Mouse (Mus musculus): ENCODE measurements at regions not wholly inside any gene's neighbourhood (a gene's known extent, or its start where the extent isn't known, plus 50 kb on each side); places are given as distances from the start of the nearest gene placed in this dataset.

DNA sequence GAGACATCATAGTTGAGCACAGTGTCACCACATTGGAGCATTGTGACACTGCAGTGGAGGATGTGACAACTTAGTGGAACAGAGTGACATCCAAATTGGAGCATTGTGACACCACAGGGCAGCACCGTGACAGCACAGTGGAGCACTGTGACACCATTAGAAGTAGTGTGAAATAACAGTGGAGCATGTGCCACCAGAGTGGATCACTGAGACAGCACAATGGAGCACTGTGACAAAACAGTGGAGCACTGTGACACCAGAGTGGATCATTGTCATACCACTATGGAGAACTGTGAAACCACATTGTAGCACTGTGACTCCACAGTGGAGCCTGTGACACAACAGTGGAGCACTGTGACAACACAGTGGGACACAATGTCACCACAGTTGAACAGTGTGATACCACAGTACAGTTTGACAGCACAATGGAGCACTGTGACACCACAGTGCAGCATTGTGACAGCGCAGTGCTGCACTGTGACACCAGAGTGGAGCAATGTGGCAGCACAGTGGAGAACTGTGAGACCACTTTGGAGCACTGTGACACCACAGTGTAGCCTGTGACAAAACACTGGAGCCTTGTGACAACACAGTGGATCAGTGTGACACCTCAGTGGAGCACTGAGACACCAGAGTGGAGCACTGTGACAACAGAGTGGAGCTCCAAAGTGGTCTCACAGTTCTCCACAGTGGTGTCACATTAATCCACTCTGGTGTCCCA lies 113.5 kb upstream of the Vmn1r2 start:
- no peak for ATAC-seq (ENCODE audit: insufficient read depth, low read depth)
- no peak overlapping the region for H3K9ac ChIP-seq (replicated peaks; ENCODE audit: low read depth, low read length)
- TF ChIP-seq EP300 (IDR thresholded peaks at IDR 0.05; ENCODE audit: low read depth), result no peak
- TF ChIP-seq CTCF (IDR thresholded peaks at IDR 0.05; ENCODE audit: low read depth), result no peak
- H3K4me1 ChIP-seq (ENCODE audit: control insufficient read depth, insufficient read depth), result no peaks in the 10 kb centered on the region
- no peaks in the 10 kb centered on the region for H3K27me3 ChIP-seq (ENCODE audit: control insufficient read depth, insufficient read depth, low read length)
- H3K36me3 ChIP-seq (replicated peaks; ENCODE audit: control insufficient read depth, insufficient read depth, low read length), result no peaks in the 10 kb centered on the region
- H3K27ac ChIP-seq (ENCODE audit: low read depth), result no peak overlapping the region
- no peak overlapping the region for H3K4me3 ChIP-seq (ENCODE audit: low read depth, low read length)
- DNase-seq (ENCODE audit: low spot score), result no peak
- H3K4me2 ChIP-seq (ENCODE audit: low read depth, low read length), result no peak overlapping the region
- peaks cover 68% of the 10 kb centered on the region for H3K9me3 ChIP-seq (replicated peaks; ENCODE audit: control insufficient read depth, low read length)
- WGBS, result 74% methylated on average over 2 of the region's 2 CpGs

DNA sequence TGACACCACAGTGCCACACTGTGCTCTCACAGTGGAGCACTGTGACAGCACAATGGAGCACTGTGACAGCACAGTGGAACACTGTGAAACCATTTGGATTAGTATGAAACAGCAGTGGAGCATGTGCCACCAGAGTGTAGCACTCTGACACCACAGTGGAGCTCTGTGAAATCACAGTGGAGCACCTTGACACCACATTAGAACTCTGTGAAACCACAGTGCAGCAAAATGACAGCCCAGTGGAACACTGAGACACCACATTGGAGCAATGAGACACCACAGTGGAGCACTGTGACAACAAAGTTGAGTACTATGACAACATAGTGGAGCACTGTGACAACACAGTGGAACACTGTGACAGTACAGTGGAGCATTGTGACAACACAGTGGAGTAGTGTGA lies 112.2 kb upstream of the Vmn1r2 start:
- H3K36me3 ChIP-seq (replicated peaks; ENCODE audit: control insufficient read depth, insufficient read depth, low read length), result no peaks in the 10 kb centered on the region
- peaks cover 79% of the 10 kb centered on the region for H3K9me3 ChIP-seq (replicated peaks; ENCODE audit: control insufficient read depth, low read length)
- TF ChIP-seq CTCF (IDR thresholded peaks at IDR 0.05; ENCODE audit: low read depth), result no peak
- no peak for TF ChIP-seq EP300 (IDR thresholded peaks at IDR 0.05; ENCODE audit: low read depth)
- no peak overlapping the region for H3K4me3 ChIP-seq (ENCODE audit: low read depth, low read length)
- H3K27me3 ChIP-seq (ENCODE audit: control insufficient read depth, insufficient read depth, low read length), result no peaks in the 10 kb centered on the region
- H3K4me2 ChIP-seq (ENCODE audit: low read depth, low read length), result no peak overlapping the region
- no peak overlapping the region for H3K27ac ChIP-seq (ENCODE audit: low read depth)
- ATAC-seq (ENCODE audit: insufficient read depth, low read depth), result no peak
- no peaks in the 10 kb centered on the region for H3K4me1 ChIP-seq (ENCODE audit: control insufficient read depth, insufficient read depth)
- H3K9ac ChIP-seq (replicated peaks; ENCODE audit: low read depth, low read length), result no peak overlapping the region
- DNase-seq (ENCODE audit: low spot score), result no peak

DNA sequence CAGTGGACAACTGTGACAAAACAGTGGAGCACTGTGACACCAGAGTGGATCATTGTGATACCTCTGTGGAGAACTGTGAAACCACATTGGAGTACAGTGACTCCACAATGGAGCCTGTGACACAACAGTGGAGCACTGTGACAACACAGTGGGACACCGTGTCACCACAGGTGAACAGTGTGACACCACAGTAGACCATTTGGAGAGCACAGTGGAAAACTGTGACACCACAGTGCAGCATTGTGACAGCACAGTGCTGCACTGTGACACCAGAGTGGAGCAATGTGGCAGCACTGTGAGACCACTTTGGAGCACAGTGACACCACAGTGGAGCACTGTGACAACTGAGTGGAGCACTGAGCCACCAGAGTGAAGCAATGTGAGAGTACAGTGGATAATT lies 111.7 kb upstream of the Vmn1r2 start:
- Histone ChIP-seq H3K9ac (replicated peaks; ENCODE audit: low read depth, low read length) (no peak overlapping the region), H3K9me3 (replicated peaks; ENCODE audit: control insufficient read depth, low read length) (peaks cover 74% of the 10 kb centered on the region), H3K4me1 (ENCODE audit: control insufficient read depth, insufficient read depth) (no peaks in the 10 kb centered on the region), H3K36me3 (replicated peaks; ENCODE audit: control insufficient read depth, insufficient read depth, low read length) (no peaks in the 10 kb centered on the region), H3K4me3 (ENCODE audit: low read depth, low read length) (no peak overlapping the region), H3K27me3 (ENCODE audit: control insufficient read depth, insufficient read depth, low read length) (no peaks in the 10 kb centered on the region), H3K27ac (ENCODE audit: low read depth) (no peak overlapping the region), H3K4me2 (ENCODE audit: low read depth, low read length) (no peak overlapping the region)
- WGBS, result 64% methylated on average over 1 of the region's 1 CpGs
- no peak for DNase-seq (ENCODE audit: low spot score)
- TF ChIP-seq EP300 (IDR thresholded peaks at IDR 0.05; ENCODE audit: low read depth), result no peak
- ATAC-seq (ENCODE audit: insufficient read depth, low read depth), result no peak

DNA sequence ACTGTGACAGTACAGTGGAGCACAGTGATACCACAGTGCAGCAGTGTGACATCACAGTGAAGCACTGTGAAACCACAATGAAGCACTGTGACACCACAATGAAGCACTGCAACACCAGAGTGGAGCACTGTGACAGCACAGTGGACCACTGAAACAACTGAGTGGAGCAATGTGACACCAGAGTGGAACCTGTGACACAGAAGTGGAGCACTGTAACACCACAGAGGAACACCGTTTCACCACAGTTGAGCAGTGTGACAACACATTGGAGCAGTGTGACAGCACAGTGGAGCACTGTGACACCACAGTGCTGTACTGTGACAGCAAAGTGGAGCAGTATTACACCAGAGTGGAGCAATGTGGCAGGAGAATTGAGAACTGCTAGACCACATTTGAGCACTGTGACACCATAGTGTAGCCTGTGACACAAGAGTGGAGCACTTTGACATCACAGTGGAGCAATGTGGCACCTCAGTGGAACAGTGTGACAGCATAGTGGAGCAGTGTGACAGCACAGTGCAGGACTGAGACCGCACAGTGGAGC lies 107.5 kb upstream of the Vmn1r2 start:
- Histone ChIP-seq H3K9me3 (replicated peaks; ENCODE audit: control insufficient read depth, low read length) (peaks cover 65% of the 10 kb centered on the region), H3K4me3 (ENCODE audit: low read depth, low read length) (no peak overlapping the region), H3K27ac (ENCODE audit: low read depth) (no peak overlapping the region), H3K36me3 (replicated peaks; ENCODE audit: control insufficient read depth, insufficient read depth, low read length) (no peaks in the 10 kb centered on the region), H3K4me1 (ENCODE audit: control insufficient read depth, insufficient read depth) (no peaks in the 10 kb centered on the region), H3K27me3 (ENCODE audit: control insufficient read depth, insufficient read depth, low read length) (no peaks in the 10 kb centered on the region), H3K4me2 (ENCODE audit: low read depth, low read length) (no peak overlapping the region), H3K9ac (replicated peaks; ENCODE audit: low read depth, low read length) (no peak overlapping the region)
- DNase-seq (ENCODE audit: low spot score) (no peak), ATAC-seq (ENCODE audit: insufficient read depth, low read depth) (no peak)
- TF ChIP-seq EP300 (IDR thresholded peaks at IDR 0.05; ENCODE audit: low read depth) (no peak), CTCF (IDR thresholded peaks at IDR 0.05; ENCODE audit: low read depth) (no peak)
- WGBS, result 41% methylated on average over 2 of the region's 2 CpGs

DNA sequence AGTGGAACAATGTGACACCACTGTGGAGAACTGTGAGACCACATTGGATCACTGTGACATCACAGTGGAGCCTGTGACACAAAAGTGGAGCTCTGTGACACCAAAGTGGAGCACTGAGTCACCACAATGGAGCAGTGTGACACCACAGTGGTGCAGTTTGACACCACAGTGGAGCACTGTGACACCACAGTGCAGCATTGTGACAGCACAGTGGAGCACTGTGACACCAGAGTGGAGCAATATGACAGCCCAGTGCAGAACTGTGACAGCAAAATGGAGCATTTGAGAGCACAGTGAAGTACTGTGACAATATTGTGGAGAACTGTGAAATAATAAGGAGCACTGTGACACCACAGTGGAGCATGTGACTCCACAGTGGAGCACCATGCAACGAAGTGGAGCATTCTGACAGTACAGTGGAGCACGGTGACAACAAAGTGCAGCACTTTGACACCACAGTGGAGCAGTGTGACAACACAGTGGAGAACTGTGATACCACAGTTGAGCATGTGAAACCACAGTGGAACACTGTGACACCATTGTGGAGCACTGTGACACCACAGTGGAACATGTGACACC lies 105.0 kb upstream of the Vmn1r2 start:
- Histone ChIP-seq H3K4me1 (ENCODE audit: control insufficient read depth, insufficient read depth) (no peaks in the 10 kb centered on the region), H3K9ac (replicated peaks; ENCODE audit: low read depth, low read length) (no peak overlapping the region), H3K4me2 (ENCODE audit: low read depth, low read length) (no peak overlapping the region), H3K27me3 (ENCODE audit: control insufficient read depth, insufficient read depth, low read length) (no peaks in the 10 kb centered on the region), H3K4me3 (ENCODE audit: low read depth, low read length) (no peak overlapping the region), H3K9me3 (replicated peaks; ENCODE audit: control insufficient read depth, low read length) (peaks cover 65% of the 10 kb centered on the region), H3K27ac (ENCODE audit: low read depth) (no peak overlapping the region), H3K36me3 (replicated peaks; ENCODE audit: control insufficient read depth, insufficient read depth, low read length) (no peaks in the 10 kb centered on the region)
- ATAC-seq (ENCODE audit: insufficient read depth, low read depth), result no peak
- DNase-seq (ENCODE audit: low spot score), result no peak
- TF ChIP-seq EP300 (IDR thresholded peaks at IDR 0.05; ENCODE audit: low read depth) (no peak), CTCF (IDR thresholded peaks at IDR 0.05; ENCODE audit: low read depth) (no peak)
- WGBS, result 67% methylated on average over 2 of the region's 2 CpGs

DNA sequence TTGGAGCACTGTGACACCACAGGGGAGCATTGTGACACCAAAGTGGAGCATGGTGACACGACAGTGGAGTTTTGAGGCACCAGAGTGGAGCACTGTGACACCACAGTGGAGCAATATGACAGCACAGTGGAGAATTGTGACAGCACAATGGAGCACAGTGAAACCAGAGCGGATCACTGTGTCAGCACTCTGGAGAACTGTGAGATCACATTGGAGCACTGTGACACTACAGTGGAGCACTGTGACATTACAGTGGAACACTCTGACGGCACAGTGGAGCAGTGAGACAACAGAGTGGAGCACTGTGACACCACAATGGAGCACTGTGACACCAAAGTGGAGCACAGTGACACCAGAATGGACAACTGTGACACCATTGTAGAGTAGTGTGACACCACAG lies 103.2 kb upstream of the Vmn1r2 start:
- TF ChIP-seq EP300 (IDR thresholded peaks at IDR 0.05; ENCODE audit: low read depth), result no peak
- TF ChIP-seq CTCF (IDR thresholded peaks at IDR 0.05; ENCODE audit: low read depth), result no peak
- DNase-seq (ENCODE audit: low spot score), result no peak

More for the DNA sequence above, 103.2 kb upstream of the Vmn1r2 start:
- Histone ChIP-seq H3K4me2 (ENCODE audit: low read depth, low read length) (no peak overlapping the region), H3K27ac (ENCODE audit: low read depth) (no peak overlapping the region), H3K9me3 (replicated peaks; ENCODE audit: control insufficient read depth, low read length) (peaks cover 75% of the 10 kb centered on the region), H3K36me3 (replicated peaks; ENCODE audit: control insufficient read depth, insufficient read depth, low read length) (no peaks in the 10 kb centered on the region), H3K27me3 (ENCODE audit: control insufficient read depth, insufficient read depth, low read length) (no peaks in the 10 kb centered on the region), H3K4me1 (ENCODE audit: control insufficient read depth, insufficient read depth) (no peaks in the 10 kb centered on the region), H3K4me3 (ENCODE audit: low read depth, low read length) (no peak overlapping the region), H3K9ac (replicated peaks; ENCODE audit: low read depth, low read length) (no peak overlapping the region)
- ATAC-seq (ENCODE audit: insufficient read depth, low read depth), result no peak
- WGBS, result 34% methylated on average over 3 of the region's 3 CpGs

Measured in heart, postnatal 0 days (tissue).